ENCODE assay signal across 8 mouse cellular contexts in the genomic region with DNA sequence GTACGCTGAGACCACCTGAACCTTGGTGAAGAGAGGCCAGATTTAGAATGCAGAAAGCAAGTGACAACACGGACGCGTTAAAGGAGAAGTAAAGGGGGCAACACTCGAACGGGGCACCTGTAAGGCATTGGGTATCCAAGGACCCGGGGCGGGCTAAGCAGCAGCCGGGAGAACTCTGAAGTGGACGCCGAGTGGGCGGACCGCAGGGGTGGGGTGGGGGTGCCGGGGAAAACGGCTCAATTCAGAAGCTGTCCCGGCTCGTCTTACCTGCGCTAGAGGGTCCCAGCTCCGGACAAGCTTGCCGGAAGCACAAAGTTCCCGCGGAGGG. TPM values are rescaled to one million over a fixed set of nuclear protein-coding genes. Genes with fewer than 3 reads are reported as not detected.
DNase-seq lines count a peak whose midpoint lies in the region; ATAC-seq and TF ChIP-seq lines count a peak whose summit lies in the region.

No protein-coding gene starts in this region.

- H3K27me3 ChIP-seq in heart, postnatal 0 days (ENCODE audit: control insufficient read depth, insufficient read depth, low read length): no peaks in the 10 kb centered on the region
- no peaks in the 10 kb centered on the region for H3K27me3 ChIP-seq in hindbrain, embryonic 11.5 days (ENCODE audit: control insufficient read depth, insufficient read depth, low read length)
- no peaks in the 10 kb centered on the region for H3K27me3 ChIP-seq in midbrain, embryonic 11.5 days (ENCODE audit: control insufficient read depth, insufficient read depth, low read length)

- no peak for DNase-seq in heart, postnatal 0 days (ENCODE audit: low spot score)
- DNase-seq in heart, adult 11 months: no peak
- no peak for DNase-seq in hindbrain, embryonic 11.5 days (ENCODE audit: low spot score)
- no peak for DNase-seq in midbrain, embryonic 11.5 days (ENCODE audit: low spot score, missing footprints)
- DNase-seq in cerebellum, postnatal 36 days: no peak
- no peak for DNase-seq in layer of hippocampus, adult 18-20 months (ENCODE audit: low spot score in 2 of 2)

- WGBS in heart, postnatal 0 days: under 1% methylated on average over 22 of the region's 22 CpGs
- 1% methylated on average over 21 of the region's 22 CpGs for WGBS in hindbrain, embryonic 11.5 days
- WGBS in midbrain, embryonic 11.5 days: under 1% methylated on average over 22 of the region's 22 CpGs

- H3K9me3 ChIP-seq in heart, postnatal 0 days (replicated peaks; ENCODE audit: control insufficient read depth, low read length): no peaks in the 10 kb centered on the region
- no peaks in the 10 kb centered on the region for H3K9me3 ChIP-seq in hindbrain, embryonic 11.5 days (ENCODE audit: control insufficient read depth, low read length)
- no peaks in the 10 kb centered on the region for H3K9me3 ChIP-seq in midbrain, embryonic 11.5 days (ENCODE audit: control insufficient read depth, low read length)

- H3K36me3 ChIP-seq in heart, postnatal 0 days (replicated peaks; ENCODE audit: control insufficient read depth, insufficient read depth, low read length): no peaks in the 10 kb centered on the region
- no peaks in the 10 kb centered on the region for H3K36me3 ChIP-seq in hindbrain, embryonic 11.5 days (ENCODE audit: control insufficient read depth, insufficient read depth, low read length)
- no peaks in the 10 kb centered on the region for H3K36me3 ChIP-seq in midbrain, embryonic 11.5 days (ENCODE audit: control insufficient read depth, insufficient read depth, low read length)

- H3K9ac ChIP-seq in heart, postnatal 0 days (replicated peaks; ENCODE audit: low read depth, low read length): peak overlapping the region; percentile 74
- peak overlapping the region; percentile 52 for H3K9ac ChIP-seq in hindbrain, embryonic 11.5 days (ENCODE audit: low read depth, low read length)
- H3K9ac ChIP-seq in midbrain, embryonic 11.5 days (ENCODE audit: low read length): peak overlapping the region; percentile 74

- H3K4me3 ChIP-seq in heart, postnatal 0 days (ENCODE audit: low read depth, low read length): peak overlapping the region; percentile 92
- peak overlapping the region; percentile 98 for H3K4me3 ChIP-seq in bone marrow macrophage, adult 2 months (ENCODE audit: insufficient read depth, low read length)
- peak overlapping the region; percentile 93 for H3K4me3 ChIP-seq in hindbrain, embryonic 11.5 days (ENCODE audit: low read depth, low read length)
- H3K4me3 ChIP-seq in midbrain, embryonic 11.5 days (ENCODE audit: low read depth, low read length): peak overlapping the region; percentile 82

- H3K27ac ChIP-seq in heart, postnatal 0 days (ENCODE audit: low read depth): peak overlapping the region; percentile 67
- H3K27ac ChIP-seq in bone marrow macrophage, adult 2 months (ENCODE audit: insufficient read depth, low read depth, low read length): no peak overlapping the region
- H3K27ac ChIP-seq in hindbrain, embryonic 11.5 days (ENCODE audit: low read depth, low read length): no peak overlapping the region
- H3K27ac ChIP-seq in midbrain, embryonic 11.5 days (ENCODE audit: low read depth, low read length): peak overlapping the region; percentile 40; the same call in 1 of the 2 replicates

- no peak for TF ChIP-seq CTCF in heart, postnatal 0 days (IDR thresholded peaks at IDR 0.05; ENCODE audit: low read depth)
- TF ChIP-seq CTCF in bone marrow macrophage, adult 2 months (IDR thresholded peaks at IDR 0.05; ENCODE audit: low read depth, low read length): no peak

- no peak for TF ChIP-seq EP300 in heart, postnatal 0 days (IDR thresholded peaks at IDR 0.05; ENCODE audit: low read depth)

- peaks cover 19% of the 10 kb centered on the region; the same call in 1 of the 2 replicates for H3K4me1 ChIP-seq in heart, postnatal 0 days (ENCODE audit: control insufficient read depth, insufficient read depth)
- peaks cover 18% of the 10 kb centered on the region for H3K4me1 ChIP-seq in bone marrow macrophage, adult 2 months (ENCODE audit: control insufficient read depth, insufficient read depth, low read length)
- H3K4me1 ChIP-seq in hindbrain, embryonic 11.5 days (replicated peaks; ENCODE audit: control insufficient read depth, insufficient read depth, low read length): 0 out of 2 replicates have a peak, but pooled peaks cover 3% of the 10 kb centered on the region
- peaks cover 12% of the 10 kb centered on the region for H3K4me1 ChIP-seq in midbrain, embryonic 11.5 days (ENCODE audit: control insufficient read depth, insufficient read depth, low read length)

- TF ChIP-seq POLR2A in bone marrow macrophage, adult 2 months (IDR thresholded peaks at IDR 0.05; ENCODE audit: borderline replicate concordance, low read depth, low read length): no peak

- peak overlapping the region; percentile 97 for H3K4me2 ChIP-seq in heart, postnatal 0 days (ENCODE audit: low read depth, low read length)
- H3K4me2 ChIP-seq in hindbrain, embryonic 11.5 days (replicated peaks; ENCODE audit: low read depth, low read length): peak overlapping the region; percentile 52
- peak overlapping the region; percentile 89 for H3K4me2 ChIP-seq in midbrain, embryonic 11.5 days

- ATAC-seq in heart, postnatal 0 days (ENCODE audit: insufficient read depth, low read depth): peak; percentile 34
- ATAC-seq in hindbrain, embryonic 11.5 days (ENCODE audit: low FRiP score): no peak
- ATAC-seq in midbrain, embryonic 11.5 days (ENCODE audit: low FRiP score): no peak
- no peak for ATAC-seq in activated CD4-positive, CD25-positive, alpha-beta regulatory T cell, adult 4 months

RNA-seq across cellular contexts. Expression of gene Cnot9, which starts 0.5 kb away (rescaled TPM):
- total RNA-seq in heart, postnatal 0 days (2014; rRNA removed; ENCODE audit: low replicate concordance): 7.4 and 10.7 TPM in 2 replicates
- polyA plus RNA-seq in heart, postnatal 0 days (2015; fragmentation: Nextera tagmentation; extraction: Ambion mirVana): 18.2 and 19.4 TPM in 2 replicates
- 27.2 and 30.0 TPM in 2 replicates for polyA plus RNA-seq in bone marrow macrophage, adult 2 months (2012; ENCODE audit: insufficient read depth, insufficient read length, missing spikeins)
- 88.0 and 91.7 TPM in 2 replicates for polyA plus RNA-seq in hindbrain, embryonic 11.5 days (2014; fragmentation: Nextera tagmentation; extraction: Ambion mirVana)
- 100.0 and 107 TPM in 2 replicates for polyA plus RNA-seq in midbrain, embryonic 11.5 days (2014; fragmentation: Nextera tagmentation; extraction: Ambion mirVana)
- polyA plus RNA-seq in activated CD4-positive, CD25-positive, alpha-beta regulatory T cell, adult 4 months (2017; shearing (Covaris generic)): 10 to 100 TPM; 52.3 to 57.8 TPM
- total RNA-seq in layer of hippocampus, adult 18-20 months (2021): 10 to 100 TPM; 24.6 to 27.0 TPM

RNA-seq across cellular contexts. Expression of gene Plcd4, which starts 37.3 kb away (rescaled TPM):
- not detected in 2 replicates for total RNA-seq in heart, postnatal 0 days (2014; rRNA removed; ENCODE audit: low replicate concordance)
- 0.15 and 0.45 TPM in 2 replicates for polyA plus RNA-seq in heart, postnatal 0 days (2015; fragmentation: Nextera tagmentation; extraction: Ambion mirVana)
- not detected in 2 replicates for polyA plus RNA-seq in bone marrow macrophage, adult 2 months (2012; ENCODE audit: insufficient read depth, insufficient read length, missing spikeins)
- polyA plus RNA-seq in hindbrain, embryonic 11.5 days (2014; fragmentation: Nextera tagmentation; extraction: Ambion mirVana): 0.49 and 1.0 TPM in 2 replicates
- 1.2 and 1.4 TPM in 2 replicates for polyA plus RNA-seq in midbrain, embryonic 11.5 days (2014; fragmentation: Nextera tagmentation; extraction: Ambion mirVana)
- polyA plus RNA-seq in activated CD4-positive, CD25-positive, alpha-beta regulatory T cell, adult 4 months (2017; shearing (Covaris generic)): 1 to 10 TPM; 1.0 to 1.6 TPM
- total RNA-seq in layer of hippocampus, adult 18-20 months (2021): 10 to 100 TPM; 19.5 to 22.5 TPM

RNA-seq across cellular contexts. Expression of gene Usp37, which starts 38.7 kb away (rescaled TPM):
- total RNA-seq in heart, postnatal 0 days (2014; rRNA removed; ENCODE audit: low replicate concordance): 8.0 and 9.0 TPM in 2 replicates
- polyA plus RNA-seq in heart, postnatal 0 days (2015; fragmentation: Nextera tagmentation; extraction: Ambion mirVana): 7.4 and 8.3 TPM in 2 replicates
- polyA plus RNA-seq in bone marrow macrophage, adult 2 months (2012; ENCODE audit: insufficient read depth, insufficient read length, missing spikeins): 8.8 and 9.0 TPM in 2 replicates
- polyA plus RNA-seq in hindbrain, embryonic 11.5 days (2014; fragmentation: Nextera tagmentation; extraction: Ambion mirVana): 42.3 and 45.8 TPM in 2 replicates
- polyA plus RNA-seq in midbrain, embryonic 11.5 days (2014; fragmentation: Nextera tagmentation; extraction: Ambion mirVana): 46.9 and 52.3 TPM in 2 replicates
- 10 to 100 TPM; 19.6 to 27.0 TPM for polyA plus RNA-seq in activated CD4-positive, CD25-positive, alpha-beta regulatory T cell, adult 4 months (2017; shearing (Covaris generic))
- total RNA-seq in layer of hippocampus, adult 18-20 months (2021): 10 to 100 TPM; 22.7 to 27.4 TPM

Comparison
In these comparisons a context has a peak if more than half of its experiments do, and no peak if none do; other contexts are left out.
1. H3K27ac ChIP-seq: peak in heart, postnatal 0 days (single experiment) and midbrain, embryonic 11.5 days (single experiment); none in bone marrow macrophage, adult 2 months (single experiment) and hindbrain, embryonic 11.5 days (single experiment).
2. Peak in every context shown above with its lines, with median percentiles within 50 percentile points of each other: H3K4me2 ChIP-seq, H3K4me3 ChIP-seq and H3K9ac ChIP-seq.